ENCODE assay signal across 8 mouse cellular contexts in genomic region chr15:79322991-79323790, GRCm38 (mm10). TPM values are rescaled to one million over a fixed set of nuclear protein-coding genes. Genes with fewer than 3 reads are reported as not detected.
DNase-seq lines count a peak whose midpoint lies in the region; ATAC-seq and TF ChIP-seq lines count a peak whose summit lies in the region.

No protein-coding gene starts in this region.

- no peaks in the 10 kb centered on the region for H3K79me2 ChIP-seq in heart, adult 2 months (replicated peaks; ENCODE audit: control insufficient read depth, insufficient read depth, low read length)

- no peak overlapping the region for H3K9ac ChIP-seq in midbrain, embryonic 15.5 days
- peak overlapping the region; percentile 39; the same call in 1 of the 2 replicates for H3K9ac ChIP-seq in heart, adult 2 months (ENCODE audit: low read depth, low read length)
- H3K9ac ChIP-seq in lung, postnatal 0 days (replicated peaks; ENCODE audit: low read depth) = no peak overlapping the region

- no peaks in the 10 kb centered on the region for H3K9me3 ChIP-seq in midbrain, embryonic 10.5 days (replicated peaks)
- no peaks in the 10 kb centered on the region for H3K9me3 ChIP-seq in midbrain, embryonic 15.5 days
- H3K9me3 ChIP-seq in lung, postnatal 0 days (ENCODE audit: low read length) = no peaks in the 10 kb centered on the region

- no peak for TF ChIP-seq CTCF in heart, adult 2 months (IDR thresholded peaks at IDR 0.05)
- no peak for TF ChIP-seq CTCF in lung, postnatal 0 days (IDR thresholded peaks at IDR 0.05)

- no peak for DNase-seq in midbrain, embryonic 10.5 days (ENCODE audit: low spot score)
- DNase-seq in adrenal gland, adult 18-20 months (ENCODE audit: low spot score in 2 of 2) = peak; percentile 52 to 61
- peak; percentile 82 to 90 for DNase-seq in heart, adult 2 months
- DNase-seq in kidney, adult 9 months = peak; percentile 87
- peak; percentile 93 for DNase-seq in lung, postnatal 0 days (ENCODE audit: low spot score)
- peak; percentile 64 for DNase-seq in testis, postnatal 10 days (ENCODE audit: low spot score)
- DNase-seq in frontal cortex, postnatal 14 days (ENCODE audit: low spot score in 2 of 2) = no peak

- no peaks in the 10 kb centered on the region for H3K27me3 ChIP-seq in midbrain, embryonic 10.5 days (ENCODE audit: low read depth, poor library complexity, severe bottlenecking)
- no peaks in the 10 kb centered on the region for H3K27me3 ChIP-seq in midbrain, embryonic 15.5 days (replicated peaks)
- H3K27me3 ChIP-seq in heart, adult 2 months (ENCODE audit: control insufficient read depth, insufficient read depth, low read length) = no peaks in the 10 kb centered on the region
- H3K27me3 ChIP-seq in lung, postnatal 0 days (replicated peaks; ENCODE audit: insufficient read depth, low read length) = no peaks in the 10 kb centered on the region

- no peak for ATAC-seq in midbrain, embryonic 15.5 days (replicated peaks)
- ATAC-seq in lung, postnatal 0 days = peak; percentile 47

- intact Hi-C loops in heart, adult 2 months (cut with DNase I) = loop anchor here (5.0 kb wide), 3 partner anchors 34 to 54 kb away; no protein-coding TSS in a partner anchor

- WGBS in midbrain, embryonic 10.5 days = 81% methylated on average over 6 of the region's 6 CpGs
- WGBS in midbrain, embryonic 15.5 days = 82% methylated on average over 6 of the region's 6 CpGs
- WGBS in heart, adult 2 months = 50% methylated on average over 6 of the region's 6 CpGs
- 51% methylated on average over 6 of the region's 6 CpGs for WGBS in lung, postnatal 0 days

- no peaks in the 10 kb centered on the region for H3K36me3 ChIP-seq in midbrain, embryonic 10.5 days
- H3K36me3 ChIP-seq in midbrain, embryonic 15.5 days (replicated peaks) = no peaks in the 10 kb centered on the region
- H3K36me3 ChIP-seq in heart, adult 2 months (ENCODE audit: control insufficient read depth, insufficient read depth, low read length) = no peaks in the 10 kb centered on the region
- H3K36me3 ChIP-seq in lung, postnatal 0 days (ENCODE audit: insufficient read depth, low read length) = no peaks in the 10 kb centered on the region

- H3K4me1 ChIP-seq in midbrain, embryonic 10.5 days = peaks cover 51% of the 10 kb centered on the region
- H3K4me1 ChIP-seq in midbrain, embryonic 15.5 days = peaks cover 25% of the 10 kb centered on the region
- H3K4me1 ChIP-seq in heart, adult 2 months (ENCODE audit: control insufficient read depth, insufficient read depth, low read length) = peaks cover 21% of the 10 kb centered on the region
- peaks cover 42% of the 10 kb centered on the region for H3K4me1 ChIP-seq in lung, postnatal 0 days (ENCODE audit: insufficient read depth, low read depth, low read length)

- peak overlapping the region; percentile 57 for H3K27ac ChIP-seq in midbrain, embryonic 10.5 days (replicated peaks)
- no peak overlapping the region for H3K27ac ChIP-seq in midbrain, embryonic 15.5 days
- H3K27ac ChIP-seq in heart, adult 2 months = peak overlapping the region; percentile 79
- H3K27ac ChIP-seq in lung, postnatal 0 days (ENCODE audit: low read length) = peak overlapping the region; percentile 96

- H3K4me3 ChIP-seq in midbrain, embryonic 10.5 days = no peak overlapping the region
- no peak overlapping the region for H3K4me3 ChIP-seq in midbrain, embryonic 15.5 days
- no peak overlapping the region for H3K4me3 ChIP-seq in heart, adult 2 months
- no peak overlapping the region for H3K4me3 ChIP-seq in lung, postnatal 0 days (ENCODE audit: low read depth, low read length)

- H3K4me2 ChIP-seq in midbrain, embryonic 15.5 days = no peak overlapping the region
- no peak overlapping the region; the same call in 1 of the 2 replicates for H3K4me2 ChIP-seq in lung, postnatal 0 days (replicated peaks; ENCODE audit: low read depth, low read length)

- TF ChIP-seq POLR2A in heart, adult 2 months (IDR thresholded peaks at IDR 0.05; ENCODE audit: insufficient read depth, low read depth, low read length) = 0 out of 2 replicates have a peak, but pooled peaks have one; percentile 40

- peak; percentile 96 for TF ChIP-seq EP300 in heart, adult 2 months (IDR thresholded peaks at IDR 0.05; ENCODE audit: insufficient read depth, low read depth, low read length)
- peak; percentile 96 for TF ChIP-seq EP300 in lung, postnatal 0 days (IDR thresholded peaks at IDR 0.05)

RNA-seq across cellular contexts. Expression of gene Pla2g6, which starts 5.0 kb away (rescaled TPM):
- 20.4 and 26.8 TPM in 2 replicates for polyA plus RNA-seq in midbrain, embryonic 10.5 days (2016; fragmentation: Nextera tagmentation; extraction: Ambion mirVana)
- 29.2 and 37.1 TPM in 2 replicates for polyA plus RNA-seq in midbrain, embryonic 15.5 days (2015; fragmentation: Nextera tagmentation; extraction: Ambion mirVana)
- 10 to 100 TPM; 25.3 to 26.5 TPM for total RNA-seq in adrenal gland, adult 18-20 months (2021)
- total RNA-seq in heart, adult 2 months (2021) = 10 to 100 TPM; 10.7 to 11.0 TPM
- polyA plus RNA-seq in heart, adult 2 months (2012; rRNA removed) = 11.7 and 14.0 TPM in 2 replicates
- 11.8 and 13.7 TPM in 2 replicates for polyA plus RNA-seq in lung, postnatal 0 days (2015; fragmentation: Nextera tagmentation; extraction: Ambion mirVana)

RNA-seq across cellular contexts. Expression of gene Maff, which starts 23.2 kb away (rescaled TPM):
- polyA plus RNA-seq in midbrain, embryonic 10.5 days (2016; fragmentation: Nextera tagmentation; extraction: Ambion mirVana) = 1.3 TPM in 2 replicates
- 0.80 and 1.0 TPM in 2 replicates for polyA plus RNA-seq in midbrain, embryonic 15.5 days (2015; fragmentation: Nextera tagmentation; extraction: Ambion mirVana)
- 10 to 100 TPM; 14.1 to 44.6 TPM for total RNA-seq in adrenal gland, adult 18-20 months (2021)
- total RNA-seq in heart, adult 2 months (2021) = 10 to 100 TPM in 1 of 2 experiments, 1 to 10 TPM in 1; 9.3 to 13.7 TPM
- polyA plus RNA-seq in heart, adult 2 months (2012; rRNA removed) = 3.4 and 4.3 TPM in 2 replicates
- 10.6 and 10.8 TPM in 2 replicates for polyA plus RNA-seq in lung, postnatal 0 days (2015; fragmentation: Nextera tagmentation; extraction: Ambion mirVana)

RNA-seq across cellular contexts. Expression of gene Baiap2l2, which starts 37.9 kb away (rescaled TPM):
- 1.1 and 2.4 TPM in 2 replicates for polyA plus RNA-seq in midbrain, embryonic 10.5 days (2016; fragmentation: Nextera tagmentation; extraction: Ambion mirVana)
- polyA plus RNA-seq in midbrain, embryonic 15.5 days (2015; fragmentation: Nextera tagmentation; extraction: Ambion mirVana) = 2.6 and 3.1 TPM in 2 replicates
- under 1 TPM; 0.13 to 0.93 TPM for total RNA-seq in adrenal gland, adult 18-20 months (2021)
- total RNA-seq in heart, adult 2 months (2021) = under 1 TPM; 0.78 to 0.84 TPM
- 0.70 and 2.9 TPM in 2 replicates for polyA plus RNA-seq in heart, adult 2 months (2012; rRNA removed)
- polyA plus RNA-seq in lung, postnatal 0 days (2015; fragmentation: Nextera tagmentation; extraction: Ambion mirVana) = 1.4 and 2.7 TPM in 2 replicates

Comparison
In these comparisons a context has a peak if more than half of its experiments do, and no peak if none do; other contexts are left out.
1. DNase-seq: peak in adrenal gland, adult 18-20 months (2 of 2), heart, adult 2 months (2 of 2), kidney, adult 9 months (single experiment), lung, postnatal 0 days (single experiment) and testis, postnatal 10 days (single experiment); none in midbrain, embryonic 10.5 days (single experiment) and frontal cortex, postnatal 14 days (0 of 2).